Mouse (Mus musculus): ENCODE results near the gene Zfp420. TPM values are rescaled to one million over a fixed set of nuclear protein-coding genes. Genes with fewer than 3 reads are reported as not detected.
A peak's percentile ranks its signal among the peaks of the same experiment; 100 is the strongest.
"Not testable (repeated sequence)": the region's sequence is repeated elsewhere in the genome, so short reads cannot be mapped to it uniquely, and the experiment has no call there.

The Zfp420 gene
- 1 to 10 TPM; 2.5 to 2.8 TPM for total RNA-seq (2021)
- long read RNA-seq, experiment 1, partial matches to known transcripts: 0 of 4 reads
- long read RNA-seq, experiment 1, other reads (novel, unspliced or antisense): 0 of 4 reads
- long read RNA-seq, experiment 2, partial matches to known transcripts: 0 of 3 reads
- long read RNA-seq, experiment 2, other reads (novel, unspliced or antisense): 1 of 3 reads

DNA sequence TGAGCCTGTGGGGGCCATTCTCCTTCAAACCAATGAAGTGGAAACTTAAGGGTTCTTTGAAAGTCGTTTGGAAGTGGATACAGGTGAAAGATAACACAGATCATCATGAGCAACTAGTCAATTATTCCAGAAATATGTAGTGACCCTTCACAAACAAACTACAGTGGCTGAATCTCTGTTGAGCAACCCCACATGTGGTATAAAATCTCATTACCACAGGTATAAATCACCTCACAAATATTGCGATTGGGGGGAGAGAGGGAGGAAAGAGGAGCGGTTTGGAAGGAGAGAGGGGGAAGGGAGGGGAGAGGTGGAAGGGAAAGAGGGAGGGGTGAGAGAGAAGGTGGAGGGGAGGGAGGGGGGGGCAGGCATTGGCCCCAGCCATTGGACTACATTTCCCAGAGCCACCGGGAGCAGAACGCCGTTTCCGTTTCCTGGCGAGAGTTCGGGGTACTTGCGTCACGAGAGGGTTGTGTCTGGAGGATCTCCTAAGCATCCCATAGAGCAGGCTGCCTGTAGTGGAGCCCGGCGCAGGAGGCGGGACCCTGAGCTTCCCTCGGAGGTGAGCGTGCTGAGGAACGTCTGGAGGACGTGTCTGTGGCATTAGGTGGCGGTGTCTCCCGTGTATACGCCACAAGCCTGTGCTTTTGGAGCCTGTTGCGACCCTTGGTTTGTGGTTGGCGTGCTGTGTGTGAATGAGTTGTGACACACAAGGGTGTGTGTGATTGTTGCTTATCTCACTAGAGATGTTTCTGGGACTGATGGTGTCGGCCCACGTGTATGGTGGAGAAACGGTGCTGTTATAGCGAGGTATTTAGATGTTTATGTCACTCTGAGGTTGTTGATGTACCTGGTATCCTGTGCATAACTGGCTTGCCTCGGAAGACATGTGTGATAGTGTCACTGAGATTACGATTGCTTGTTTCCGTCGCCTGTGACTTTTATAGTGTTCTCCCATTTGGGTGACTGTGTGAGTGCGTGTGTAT lies at the start of gene Zfp420:
Zfp420 (plus strand) TSS at position 448 of the 986 bp plus-strand sequence.
- intact Hi-C loops (cut with DNase I): loop anchor here (5.0 kb wide), 3 partner anchors 42 to 92 kb away; partner anchors contain the start of genes Zfp74 and Zfp790
- peak; percentile 82 to 89 for DNase-seq

- intact Hi-C loops (cut with DNase I): no loop called here
- DNase-seq: no peak
Observed at GRCm38 (mm10) chr7:29812244-29812643, 47.5 kb upstream of the Zfp420 start.

DNA sequence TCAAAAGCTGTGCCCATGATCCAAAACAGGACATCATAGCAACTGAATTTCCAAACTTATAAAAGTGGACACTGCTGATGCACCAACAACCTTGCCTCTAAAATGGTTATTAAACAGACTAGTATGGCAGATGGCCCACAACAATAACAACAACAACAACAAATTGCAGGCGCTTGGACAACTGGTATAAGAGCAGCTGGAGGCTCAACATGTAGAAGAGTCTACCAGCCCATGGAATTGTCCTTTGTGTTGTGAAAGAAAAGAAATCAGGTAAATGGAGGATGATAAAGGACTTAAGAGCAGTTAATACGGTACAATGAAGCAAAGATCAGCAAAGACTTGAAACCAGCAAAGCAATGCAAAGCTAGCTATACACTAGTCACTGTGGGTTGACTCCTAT lies 45.4 kb upstream of the Zfp420 start:
- DNase-seq: no peak
- intact Hi-C loops (cut with DNase I): no loop called here

GRCm38 (mm10) chr7:29815061-29815784 lies 44.6 kb upstream of the Zfp420 start:
- intact Hi-C loops (cut with DNase I): loop anchor here (5.0 kb wide), 2 partner anchors 42 to 92 kb away; partner anchors contain the start of genes Zfp27, Zfp383 and Zfp420
- no peak for DNase-seq

- peak; percentile 80 to 86 for DNase-seq
- intact Hi-C loops (cut with DNase I): loop anchor here (5.0 kb wide), 2 partner anchors 41 to 91 kb away; partner anchors contain the start of genes Zfp27, Zfp383 and Zfp420
Observed at GRCm38 (mm10) chr7:29815910-29816429, 43.8 kb upstream of the Zfp420 start, which contains the start of gene Zfp790. Zfp790 (plus strand) TSS chr7:29816114.

DNA sequence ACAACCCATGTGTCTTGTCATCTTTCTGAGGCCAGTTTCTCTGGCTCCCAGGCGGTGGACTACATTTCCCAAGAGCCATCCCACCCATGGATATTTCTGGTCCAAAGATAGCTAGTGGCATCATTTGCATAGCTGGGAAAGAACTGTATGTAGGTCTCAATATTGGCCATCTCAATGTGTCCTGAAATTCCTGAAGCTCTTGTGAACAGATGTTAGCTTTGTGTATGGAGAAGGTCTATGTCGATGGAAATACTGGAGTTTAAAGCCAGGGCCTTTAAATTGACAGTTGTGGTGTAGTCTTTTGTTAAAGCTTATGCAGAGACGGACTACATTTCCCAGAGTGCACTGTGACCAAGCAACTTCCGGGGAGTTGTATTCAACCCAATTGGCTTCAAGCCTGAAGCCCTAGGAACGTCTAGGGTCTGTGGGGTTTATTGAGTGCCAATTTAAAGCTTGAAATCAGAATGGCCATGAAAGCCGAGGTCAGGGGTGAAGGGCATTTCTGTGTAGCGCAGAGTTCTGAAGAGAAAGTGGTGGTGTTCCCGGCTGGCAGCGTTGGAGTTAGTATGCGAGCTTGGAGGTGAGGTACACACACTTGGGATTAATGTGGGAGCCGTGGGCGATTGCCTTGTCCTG lies 41.0 kb upstream of the Zfp420 start:
- DNase-seq: peak; percentile 60 to 83
- intact Hi-C loops (cut with DNase I): loop anchor here (2.0 to 5.0 kb wide), 3 partner anchors 39 to 89 kb away; partner anchors contain the start of genes Zfp27, Zfp383, Zfp420 and Zfp84

- intact Hi-C loops (cut with DNase I): no loop called here
- DNase-seq: no peak
Observed at GRCm38 (mm10) chr7:29828001-29828400, 31.8 kb upstream of the Zfp420 start.

GRCm38 (mm10) chr7:29829804-29830203 lies 30.0 kb upstream of the Zfp420 start:
- intact Hi-C loops (cut with DNase I): no loop called here
- DNase-seq: no peak

GRCm38 (mm10) chr7:29836816-29837215 lies 23.0 kb upstream of the Zfp420 start:
- DNase-seq: no peak
- intact Hi-C loops (cut with DNase I): no loop called here

GRCm38 (mm10) chr7:29839256-29839655 lies 20.5 kb upstream of the Zfp420 start:
- DNase-seq: no peak
- intact Hi-C loops (cut with DNase I): no loop called here

DNA sequence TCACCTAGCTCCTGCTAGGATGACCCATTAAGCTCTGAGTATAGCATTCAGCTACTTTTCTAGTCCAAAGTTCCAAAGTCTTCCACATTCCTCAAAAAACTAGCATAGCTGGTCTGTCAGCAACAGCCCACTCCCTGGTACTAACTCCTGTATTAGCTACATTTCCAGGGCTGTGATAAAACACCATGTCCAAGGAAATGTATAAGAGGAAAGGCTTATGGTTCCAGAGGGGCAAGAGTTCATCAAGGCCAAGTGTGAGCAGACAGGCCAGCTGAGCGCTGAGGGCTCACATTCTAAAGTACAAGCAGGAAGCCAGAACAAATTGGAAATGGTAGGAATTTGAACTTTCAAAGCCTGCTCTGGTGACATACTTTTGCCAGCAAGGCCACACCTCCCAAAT lies 17.7 kb upstream of the Zfp420 start:
- intact Hi-C loops (cut with DNase I): no loop called here
- no peak for DNase-seq

- intact Hi-C loops (cut with DNase I): no loop called here
- DNase-seq: no peak
Observed at GRCm38 (mm10) chr7:29844616-29845015, 15.2 kb upstream of the Zfp420 start.

DNA sequence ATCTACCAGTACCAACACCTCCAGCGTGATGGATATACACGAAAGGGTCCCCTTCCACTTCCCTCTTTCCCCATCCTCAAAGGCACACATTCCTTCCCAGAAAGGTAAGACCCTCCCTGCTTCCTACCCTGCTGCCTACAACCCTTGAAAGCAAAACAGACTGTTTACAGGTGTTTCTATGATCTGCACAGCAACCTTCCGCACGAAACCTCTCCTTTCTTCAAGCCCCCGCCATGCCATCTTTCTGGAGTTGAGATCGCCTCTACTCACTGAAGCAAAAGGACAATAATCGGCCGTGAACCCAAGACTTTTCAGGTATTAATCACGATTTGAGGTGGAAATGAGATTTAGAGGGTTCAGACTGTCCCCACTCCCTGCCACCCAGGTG lies 7.0 kb upstream of the Zfp420 start:
- DNase-seq: no peak
- intact Hi-C loops (cut with DNase I): no loop called here

DNA sequence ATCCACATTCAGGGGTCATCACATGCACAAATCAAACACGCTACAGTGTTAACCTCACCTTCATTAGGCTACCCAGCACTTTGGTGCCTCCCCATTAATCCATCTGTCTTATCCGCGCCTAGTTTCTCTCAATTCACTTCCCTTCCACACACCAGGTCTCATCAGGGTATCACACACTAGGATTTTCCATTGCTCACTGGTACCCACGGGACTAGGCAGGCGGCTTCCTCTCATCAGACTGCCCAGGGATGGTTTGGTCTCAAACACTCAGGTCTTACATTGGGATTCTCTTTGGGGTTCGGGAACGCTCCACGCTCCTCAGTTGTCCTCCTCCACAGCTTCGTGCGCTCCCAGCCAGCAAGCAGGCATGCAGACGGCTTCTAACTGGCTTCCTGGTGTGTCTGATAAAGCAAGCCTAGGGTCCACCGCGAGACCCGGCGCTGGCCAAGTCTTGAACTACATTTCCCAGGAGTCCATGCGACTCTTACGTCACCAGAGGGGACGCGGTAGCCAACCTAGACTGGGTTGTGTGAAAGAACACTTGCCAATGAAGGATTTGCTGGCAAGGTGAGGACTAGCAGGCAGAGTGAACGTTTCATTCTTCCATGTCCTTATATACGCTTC lies 6.4 kb upstream of the Zfp420 start, which contains the start of gene Zfp940:
Zfp940 (minus strand) TSS at position 451 of the 624 bp plus-strand sequence.
- intact Hi-C loops (cut with DNase I): no loop called here
- peak; percentile 72 to 87 for DNase-seq

DNA sequence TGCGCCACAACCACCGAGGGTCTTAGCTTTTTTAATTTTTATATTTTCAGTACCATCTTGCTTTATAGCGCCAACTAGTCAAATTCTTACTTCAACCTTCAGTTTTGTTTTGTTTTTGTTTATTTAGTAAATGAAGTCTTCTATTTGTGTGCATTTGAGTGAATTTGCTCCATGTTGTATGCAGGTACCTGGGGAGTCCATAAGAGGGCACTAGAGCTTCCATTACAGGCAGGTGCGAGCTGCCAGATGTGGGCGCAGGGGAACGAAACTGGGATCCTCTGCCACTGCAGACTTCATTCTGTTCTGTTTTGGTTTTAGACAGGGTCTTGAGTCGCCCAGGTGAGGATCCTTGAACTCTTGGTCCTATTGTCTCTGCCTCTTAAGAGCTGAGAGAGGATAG lies 1.9 kb downstream of the Zfp420 start:
- intact Hi-C loops (cut with DNase I): loop anchor here (5.0 kb wide), 2 partner anchors 41 to 91 kb away; partner anchors contain the start of gene Zfp74
- no peak for DNase-seq

DNA sequence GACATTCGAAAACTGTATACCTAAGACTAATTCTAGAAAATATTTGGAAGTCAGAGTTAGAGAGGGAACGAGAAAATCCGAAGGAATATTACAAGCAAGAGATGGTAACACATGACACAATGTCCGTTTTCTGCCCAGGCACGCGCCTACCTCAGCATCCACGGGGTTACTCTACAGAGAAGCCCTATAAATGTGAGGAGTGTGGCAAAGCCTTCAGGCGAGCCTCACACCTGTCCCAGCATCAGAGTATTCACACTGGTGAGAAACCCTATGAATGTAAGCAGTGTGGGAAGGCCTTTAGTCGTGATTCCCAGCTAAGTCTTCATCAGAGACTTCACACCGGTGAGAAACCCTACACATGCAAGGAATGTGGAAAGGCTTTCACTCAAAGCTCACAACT lies 14.5 kb downstream of the Zfp420 start:
- intact Hi-C loops (cut with DNase I): no loop called here
- no peak for DNase-seq

GRCm38 (mm10) chr7:29877561-29877960 lies 17.8 kb downstream of the Zfp420 start:
- intact Hi-C loops (cut with DNase I); DNase-seq: not testable (repeated sequence)

DNA sequence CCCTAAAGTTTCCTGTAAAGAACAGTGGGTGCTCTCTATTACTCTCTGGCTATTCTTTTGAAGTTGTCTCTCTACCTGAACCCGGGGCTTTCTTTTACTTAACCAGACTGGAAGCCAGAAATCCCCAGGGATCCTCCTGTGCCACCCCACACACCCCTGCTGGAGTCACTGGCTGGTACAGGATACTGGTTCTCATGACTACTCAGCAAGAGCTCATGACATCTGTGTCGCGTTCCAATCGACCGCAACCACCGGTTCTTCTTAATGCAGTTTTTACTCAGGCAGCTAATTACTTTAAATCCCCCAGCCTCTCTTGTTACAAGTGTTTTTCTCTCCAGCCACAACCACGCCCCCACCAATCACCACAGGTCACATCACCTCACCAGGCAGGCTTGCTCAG lies 20.3 kb downstream of the Zfp420 start:
- DNase-seq: no peak
- intact Hi-C loops (cut with DNase I): no loop called here

- DNase-seq: no peak
- intact Hi-C loops (cut with DNase I): no loop called here
Observed at GRCm38 (mm10) chr7:29880916-29881315, 21.1 kb downstream of the Zfp420 start.
